Mouse (Mus musculus): ENCODE measurements around the gene Dnajc10. TPM values are rescaled to one million over a fixed set of nuclear protein-coding genes. Genes with fewer than 3 reads are reported as not detected.

The Dnajc10 gene
- total RNA-seq (2021) = 10 to 100 TPM; 19.8 to 21.3 TPM
- long read RNA-seq, experiment 1, full-length matches to known transcripts = 13 of 16 reads
- long read RNA-seq, experiment 1, partial matches to known transcripts = 2 of 16 reads
- long read RNA-seq, experiment 1, other reads (novel, unspliced or antisense) = 1 of 16 reads
- long read RNA-seq, experiment 2, full-length matches to known transcripts = 13 of 18 reads
- long read RNA-seq, experiment 2, partial matches to known transcripts = 4 of 18 reads
- long read RNA-seq, experiment 2, other reads (novel, unspliced or antisense) = 1 of 18 reads

GRCm38 (mm10) chr2:80315242-80316161 is at the start of gene Dnajc10:
TSS of gene Dnajc10 (plus strand) at chr2:80315466.
- DNase-seq = peak; percentile 88 to 92
- intact Hi-C loops (cut with DNase I) = no loop called here

- peak; percentile 23 to 27 for DNase-seq
- intact Hi-C loops (cut with DNase I) = loop anchor here (2.0 kb wide), 1 partner anchor 400 kb away; no protein-coding TSS in a partner anchor
Measured at GRCm38 (mm10) chr2:80266894-80267293, 48.4 kb upstream of the Dnajc10 start.

- intact Hi-C loops (cut with DNase I) = no loop called here
- no peak for DNase-seq
Measured at GRCm38 (mm10) chr2:80268053-80268452, 47.2 kb upstream of the Dnajc10 start.

- DNase-seq = no peak
- intact Hi-C loops (cut with DNase I) = no loop called here
Measured at GRCm38 (mm10) chr2:80271431-80271830, 43.8 kb upstream of the Dnajc10 start.

- no peak for DNase-seq
- intact Hi-C loops (cut with DNase I) = no loop called here
Measured at GRCm38 (mm10) chr2:80273038-80273437, 42.2 kb upstream of the Dnajc10 start.

- intact Hi-C loops (cut with DNase I) = no loop called here
Measured at GRCm38 (mm10) chr2:80273763-80274162, 41.5 kb upstream of the Dnajc10 start.

GRCm38 (mm10) chr2:80275136-80275535 is 40.1 kb upstream of the Dnajc10 start:
- DNase-seq = no peak
- intact Hi-C loops (cut with DNase I) = no loop called here

More at GRCm38 (mm10) chr2:80273763-80274162, 41.5 kb upstream of the Dnajc10 start:
- no peak for DNase-seq

GRCm38 (mm10) chr2:80282214-80282613 is 33.1 kb upstream of the Dnajc10 start:
- no peak for DNase-seq
- intact Hi-C loops (cut with DNase I) = no loop called here

GRCm38 (mm10) chr2:80286397-80286796 is 28.9 kb upstream of the Dnajc10 start:
- intact Hi-C loops (cut with DNase I) = no loop called here
- DNase-seq = no peak

GRCm38 (mm10) chr2:80292172-80292571 is 23.1 kb upstream of the Dnajc10 start, which contains the start of gene Prdx6b:
TSS of gene Prdx6b (plus strand) at chr2:80292472.
- intact Hi-C loops (cut with DNase I) = no loop called here
- DNase-seq = no peak

- intact Hi-C loops (cut with DNase I) = no loop called here
Measured at GRCm38 (mm10) chr2:80298334-80298733, 16.9 kb upstream of the Dnajc10 start.

GRCm38 (mm10) chr2:80300806-80301205 is 14.5 kb upstream of the Dnajc10 start:
- DNase-seq = no peak

More at GRCm38 (mm10) chr2:80298334-80298733, 16.9 kb upstream of the Dnajc10 start:
- no peak for DNase-seq

GRCm38 (mm10) chr2:80303957-80304356 is 11.3 kb upstream of the Dnajc10 start:
- DNase-seq = no peak
- intact Hi-C loops (cut with DNase I) = no loop called here

More at GRCm38 (mm10) chr2:80300806-80301205, 14.5 kb upstream of the Dnajc10 start:
- intact Hi-C loops (cut with DNase I) = no loop called here

- DNase-seq = no peak
- intact Hi-C loops (cut with DNase I) = no loop called here
Measured at GRCm38 (mm10) chr2:80307701-80308100, 7.6 kb upstream of the Dnajc10 start.

- intact Hi-C loops (cut with DNase I) = no loop called here
- no peak for DNase-seq
Measured at GRCm38 (mm10) chr2:80309775-80310174, 5.5 kb upstream of the Dnajc10 start.

GRCm38 (mm10) chr2:80310772-80311171 is 4.5 kb upstream of the Dnajc10 start:
- intact Hi-C loops (cut with DNase I) = no loop called here
- DNase-seq = no peak

- intact Hi-C loops (cut with DNase I) = no loop called here
- DNase-seq = no peak
Measured at GRCm38 (mm10) chr2:80311350-80311749, 3.9 kb upstream of the Dnajc10 start.

- no peak for DNase-seq
- intact Hi-C loops (cut with DNase I) = no loop called here
Measured at GRCm38 (mm10) chr2:80314201-80314600, 1.1 kb upstream of the Dnajc10 start.

GRCm38 (mm10) chr2:80314854-80315241 is 418 bp upstream of the Dnajc10 start:
- intact Hi-C loops (cut with DNase I) = no loop called here

GRCm38 (mm10) chr2:80322878-80323277 is 7.6 kb downstream of the Dnajc10 start:
- intact Hi-C loops (cut with DNase I) = no loop called here
- no peak for DNase-seq

More at GRCm38 (mm10) chr2:80314854-80315241, 418 bp upstream of the Dnajc10 start:
- no peak for DNase-seq

GRCm38 (mm10) chr2:80325779-80326178 is 10.5 kb downstream of the Dnajc10 start:
- no peak for DNase-seq
- intact Hi-C loops (cut with DNase I) = no loop called here
